Mouse (Mus musculus): ENCODE data around the gene Ssbp2. TPM values are rescaled to one million over a fixed set of nuclear protein-coding genes. Genes with fewer than 3 reads are reported as not detected.

The Ssbp2 gene
- total and polyA plus RNA-seq, 3 experiments: 12.6 to 38.4 TPM; not detected in 1

GRCm38 (mm10) chr13:91612578-91612977 lies 152.5 kb downstream of the Ssbp2 start:
- Histone ChIP-seq H3K4me3 (ENCODE audit: control insufficient read depth in 1 of 2, insufficient read depth in 1 of 2, low read depth in 2 of 2, low read length in 2 of 2) (no peak overlapping the region), H3K79me2 (ENCODE audit: control insufficient read depth, insufficient read depth, low read length, poor library complexity) (no peaks in the 10 kb centered on the region), H3K27me3 (ENCODE audit: control insufficient read depth in 1 of 2, insufficient read depth in 2 of 2, low read length in 2 of 2) (no peaks in the 10 kb centered on the region), H3K9ac (ENCODE audit: control insufficient read depth, low read depth, low read length, poor library complexity, severe bottlenecking) (no peak overlapping the region), H3K27ac (ENCODE audit: control insufficient read depth, low read depth, low read length) (no peak overlapping the region), H3K9me3 (replicated peaks; ENCODE audit: insufficient read depth, low read length) (no peaks in the 10 kb centered on the region), H3K36me3 (ENCODE audit: control insufficient read depth in 1 of 2, insufficient read depth in 2 of 2, low read length in 2 of 2) (peaks cover 0 to 12% of the 10 kb centered on the region in 2 experiments; a peak in 3 of 4 replicates), H3K4me1 (ENCODE audit: control insufficient read depth in 1 of 2, insufficient read depth in 2 of 2, low read length in 2 of 2) (peaks cover 0 to 11% of the 10 kb centered on the region in 2 experiments; a peak in 2 of 4 replicates)
- no peak for TF ChIP-seq BHLHE40 (IDR thresholded peaks at IDR 0.05; ENCODE audit: borderline replicate concordance, low read depth, low read length)
- TF ChIP-seq UBTF (IDR thresholded peaks at IDR 0.05; ENCODE audit: borderline replicate concordance, insufficient read depth, low read depth, low read length): no peak
- TF ChIP-seq NELFE (IDR thresholded peaks at IDR 0.05; ENCODE audit: low read depth, low read length): no peak
- TF ChIP-seq ZC3H11A (IDR thresholded peaks at IDR 0.05; ENCODE audit: low read depth, low read length): no peak
- no peak for TF ChIP-seq ELF1 (IDR thresholded peaks at IDR 0.05; ENCODE audit: low read depth, low read length)
- no peak for TF ChIP-seq MEF2A (IDR thresholded peaks at IDR 0.05; ENCODE audit: extremely low read depth, insufficient replicate concordance, low read depth, low read length, poor library complexity, severe bottlenecking)
- TF ChIP-seq EP300 (IDR thresholded peaks at IDR 0.05; ENCODE audit: low read depth in 1 of 2, low read length in 2 of 2): no peak
- no peak for TF ChIP-seq HCFC1 (IDR thresholded peaks at IDR 0.05; ENCODE audit: low read depth, low read length)
- no peak for TF ChIP-seq TCF12 (IDR thresholded peaks at IDR 0.05; ENCODE audit: low read depth, low read length)
- no peak for DNase-seq (ENCODE audit: low read depth, low spot score)

- Histone ChIP-seq H3K9ac (ENCODE audit: control insufficient read depth, low read depth, low read length, poor library complexity, severe bottlenecking) (no peak overlapping the region), H3K4me1 (ENCODE audit: control insufficient read depth in 1 of 2, insufficient read depth in 2 of 2, low read length in 2 of 2) (peaks cover 2 to 16% of the 10 kb centered on the region in 2 experiments), H3K36me3 (ENCODE audit: control insufficient read depth in 1 of 2, insufficient read depth in 2 of 2, low read length in 2 of 2) (peaks cover 0 to 17% of the 10 kb centered on the region in 2 experiments; a peak in 3 of 4 replicates), H3K4me3 (ENCODE audit: control insufficient read depth in 1 of 2, insufficient read depth in 1 of 2, low read depth in 2 of 2, low read length in 2 of 2) (no peak overlapping the region), H3K79me2 (ENCODE audit: control insufficient read depth, insufficient read depth, low read length, poor library complexity) (no peaks in the 10 kb centered on the region), H3K9me3 (replicated peaks; ENCODE audit: insufficient read depth, low read length) (no peaks in the 10 kb centered on the region), H3K27ac (ENCODE audit: control insufficient read depth, low read depth, low read length) (no peak overlapping the region), H3K27me3 (ENCODE audit: control insufficient read depth in 1 of 2, insufficient read depth in 2 of 2, low read length in 2 of 2) (no peaks in the 10 kb centered on the region)
- no peak for DNase-seq (ENCODE audit: low read depth, low spot score)
- TF ChIP-seq ETS1 (IDR thresholded peaks at IDR 0.05; ENCODE audit: low read depth, low read length) (no peak), HCFC1 (IDR thresholded peaks at IDR 0.05; ENCODE audit: low read depth, low read length) (no peak), MEF2A (IDR thresholded peaks at IDR 0.05; ENCODE audit: extremely low read depth, insufficient replicate concordance, low read depth, low read length, poor library complexity, severe bottlenecking) (no peak)
These were observed 156.0 kb downstream of the Ssbp2 start for GRCm38 (mm10) chr13:91616050-91616449.

GRCm38 (mm10) chr13:91616876-91617275 lies 156.8 kb downstream of the Ssbp2 start:
- Histone ChIP-seq H3K27me3 (ENCODE audit: control insufficient read depth in 1 of 2, insufficient read depth in 2 of 2, low read length in 2 of 2) (no peaks in the 10 kb centered on the region), H3K4me3 (ENCODE audit: control insufficient read depth in 1 of 2, insufficient read depth in 1 of 2, low read depth in 2 of 2, low read length in 2 of 2) (no peak overlapping the region), H3K9me3 (replicated peaks; ENCODE audit: insufficient read depth, low read length) (no peaks in the 10 kb centered on the region), H3K36me3 (ENCODE audit: control insufficient read depth in 1 of 2, insufficient read depth in 2 of 2, low read length in 2 of 2) (peaks cover 0 to 12% of the 10 kb centered on the region in 2 experiments; a peak in 3 of 4 replicates), H3K79me2 (ENCODE audit: control insufficient read depth, insufficient read depth, low read length, poor library complexity) (no peaks in the 10 kb centered on the region), H3K9ac (ENCODE audit: control insufficient read depth, low read depth, low read length, poor library complexity, severe bottlenecking) (no peak overlapping the region), H3K4me1 (ENCODE audit: control insufficient read depth in 1 of 2, insufficient read depth in 2 of 2, low read length in 2 of 2) (peaks cover 2 to 9% of the 10 kb centered on the region in 2 experiments), H3K27ac (ENCODE audit: control insufficient read depth, low read depth, low read length) (no peak overlapping the region)
- TF ChIP-seq MYB (IDR thresholded peaks at IDR 0.05; ENCODE audit: low read depth, low read length) (no peak), ZMIZ1 (IDR thresholded peaks at IDR 0.05; ENCODE audit: low read depth, low read length) (no peak), MAFK (IDR thresholded peaks at IDR 0.05; ENCODE audit: borderline replicate concordance, low read depth, low read length) (no peak)
- DNase-seq (ENCODE audit: low read depth, low spot score): no peak

All from MEL (cell line).